Mouse (Mus musculus) hindbrain, embryonic 16.5 days (tissue): Measurements from ENCODE around the gene Parp3. TPM values are rescaled to one million over a fixed set of nuclear protein-coding genes. Genes with fewer than 3 reads are reported as not detected.

Source experiments
- ATAC-seq: fragments of 200-750 bp; cut with Nextera tagmentation; 2 replicates; pipeline ENCODE4 v1.8.0; 2017; ENCODE audit warnings: moderate TSS enrichment, moderate library complexity
- H3K27ac ChIP-seq: fragments of 300-500 bp; sonication (generic); 2 replicates; pipeline ENCODE4 v1.5.1; 2014; ENCODE audit warnings: low read depth, mild to moderate bottlenecking, control low read depth, low read length, moderate library complexity
- H3K27me3 ChIP-seq: fragments of 300-500 bp; sonication (generic); replicated peaks from 2 replicates; pipeline ENCODE4 v1.6.1; 2014; ENCODE audit warnings: low read length; ENCODE audit not compliant: control insufficient read depth, insufficient read depth
- H3K36me3 ChIP-seq: fragments of 300-500 bp; sonication (generic); 2 replicates; pipeline ENCODE4 v1.6.1; 2014; ENCODE audit warnings: mild to moderate bottlenecking, low read length, moderate library complexity, mixed read lengths; ENCODE audit not compliant: control insufficient read depth, insufficient read depth
- H3K4me1 ChIP-seq: fragments of 300-500 bp; sonication (generic); 2 replicates; pipeline ENCODE4 v1.6.1; 2014; ENCODE audit warnings: low read depth, low read length; ENCODE audit not compliant: control insufficient read depth, insufficient read depth
- H3K4me2 ChIP-seq: fragments of 300-500 bp; sonication (generic); 2 replicates; pipeline ENCODE4 v1.6.1; 2014; ENCODE audit warnings: mild to moderate bottlenecking, low read length, control low read depth, moderate library complexity
- H3K4me3 ChIP-seq: fragments of 300-500 bp; sonication (generic); 2 replicates; pipeline ENCODE4 v1.5.1; 2014; ENCODE audit warnings: mild to moderate bottlenecking, low read length, control low read depth, moderate library complexity
- H3K9ac ChIP-seq: fragments of 300-500 bp; sonication (generic); 2 replicates; pipeline ENCODE4 v1.6.1; 2014; ENCODE audit warnings: low read depth, mild to moderate bottlenecking, control low read depth, low read length, moderate library complexity
- H3K9me3 ChIP-seq: fragments of 300-500 bp; sonication (generic); 2 replicates; pipeline ENCODE4 v1.6.1; 2014; ENCODE audit warnings: mild to moderate bottlenecking, low read length, moderate library complexity; ENCODE audit not compliant: control insufficient read depth
- WGBS: fragments of 180-500 bp; shearing (Covaris S2); extraction: QIAGEN DNeasy Blood & Tissue Kit; methylation state at CpG from one replicate; pipeline ENCODE4 v1.1.7; 2014; 5-methylcytosine and 5-hydroxymethylcytosine counted together
- polyA plus RNA-seq: library from polyadenylated mRNA; unstranded; fragments of >200 nt; fragmentation: Nextera tagmentation; extraction: Ambion mirVana; gene quantifications from 2 replicates; pipeline ENCODE4 v1.2.1, GENCODE M21; 2015

Parp3 gene
- polyA plus RNA-seq, 1 experiment from 2014 or later: 1.3 TPM

DNA sequence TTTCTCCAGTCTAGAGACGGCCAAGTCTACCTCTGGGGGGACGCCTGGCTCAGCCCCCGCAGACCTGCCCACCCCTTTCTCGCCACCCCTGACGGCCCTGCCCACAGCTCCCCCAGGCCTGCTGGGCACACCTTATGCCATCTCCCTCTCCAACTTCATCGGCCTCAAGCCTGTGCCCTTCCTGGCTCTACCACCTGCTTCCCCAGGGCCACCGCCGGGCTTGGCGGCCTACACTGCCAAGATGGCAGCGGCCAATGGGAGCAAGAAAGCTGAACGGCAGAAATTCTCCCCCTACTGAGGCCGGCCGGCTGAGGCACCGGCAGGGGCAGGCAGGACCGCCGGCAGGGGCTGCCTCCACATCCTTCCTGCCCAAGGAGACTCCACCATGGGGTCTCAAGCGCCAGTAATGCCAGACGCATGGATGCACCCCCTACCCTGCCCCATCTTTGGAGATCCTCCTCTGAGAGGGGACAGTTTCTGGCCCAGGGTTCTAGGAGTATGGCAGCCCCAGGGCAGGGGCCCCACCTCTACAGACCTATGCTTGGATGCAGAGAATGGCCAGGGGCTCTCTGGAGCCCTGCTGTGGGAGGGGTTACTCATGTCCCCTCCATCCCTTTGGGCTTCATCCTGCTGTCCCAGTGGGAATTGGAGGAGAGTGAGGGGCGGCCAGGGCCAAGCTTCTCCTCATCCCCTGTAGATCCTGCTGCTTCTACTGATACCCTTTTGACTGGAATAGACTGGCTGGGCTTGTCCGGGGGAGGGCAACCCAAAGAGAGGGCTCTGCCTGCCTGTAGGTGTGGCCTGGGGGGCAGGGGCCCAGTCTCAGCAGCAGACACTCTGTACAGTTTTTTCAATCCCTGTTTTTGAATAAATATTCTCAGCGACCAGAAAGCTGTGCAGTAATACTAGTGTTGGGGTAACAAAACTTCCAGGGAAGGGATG, 13.4 kb downstream of the Parp3 start:
- Histone ChIP-seq H3K27me3 (no peaks in the 10 kb centered on the region), H3K9me3 (no peaks in the 10 kb centered on the region), H3K4me1 (peaks cover 23% of the 10 kb centered on the region), H3K27ac (no peak overlapping the region), H3K4me3 (no peak overlapping the region), H3K4me2 (no peak overlapping the region), H3K36me3 (peaks cover 23% of the 10 kb centered on the region), H3K9ac (peak overlapping the region; percentile 35; the same call in 1 of the 2 replicates)
- 73% methylated on average over 21 of the region's 21 CpGs for WGBS
- ATAC-seq: no peak

DNA sequence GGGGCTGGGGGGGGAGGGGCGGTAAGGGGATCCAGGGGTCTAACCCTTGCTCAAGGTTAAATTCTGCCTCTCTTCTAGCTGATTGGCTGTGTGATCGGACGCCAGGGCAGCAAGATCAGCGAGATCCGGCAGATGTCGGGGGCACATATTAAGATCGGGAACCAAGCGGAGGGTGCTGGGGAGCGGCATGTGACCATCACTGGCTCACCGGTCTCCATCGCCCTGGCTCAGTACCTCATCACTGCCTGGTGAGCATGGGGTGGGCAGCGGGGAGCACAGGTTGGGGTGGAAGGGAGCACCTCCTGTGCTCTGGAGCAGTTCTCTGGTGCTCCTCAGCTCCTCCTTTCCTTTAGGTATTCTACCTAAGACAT, 14.3 kb downstream of the Parp3 start:
- no peak overlapping the region for H3K4me3 ChIP-seq
- no peaks in the 10 kb centered on the region for H3K9me3 ChIP-seq
- H3K27ac ChIP-seq: no peak overlapping the region
- 86% methylated on average over 12 of the region's 12 CpGs for WGBS
- H3K9ac ChIP-seq: no peak overlapping the region
- H3K36me3 ChIP-seq: peaks cover 23% of the 10 kb centered on the region
- no peak for ATAC-seq
- H3K27me3 ChIP-seq: no peaks in the 10 kb centered on the region
- peaks cover 32% of the 10 kb centered on the region for H3K4me1 ChIP-seq
- no peak overlapping the region for H3K4me2 ChIP-seq

DNA sequence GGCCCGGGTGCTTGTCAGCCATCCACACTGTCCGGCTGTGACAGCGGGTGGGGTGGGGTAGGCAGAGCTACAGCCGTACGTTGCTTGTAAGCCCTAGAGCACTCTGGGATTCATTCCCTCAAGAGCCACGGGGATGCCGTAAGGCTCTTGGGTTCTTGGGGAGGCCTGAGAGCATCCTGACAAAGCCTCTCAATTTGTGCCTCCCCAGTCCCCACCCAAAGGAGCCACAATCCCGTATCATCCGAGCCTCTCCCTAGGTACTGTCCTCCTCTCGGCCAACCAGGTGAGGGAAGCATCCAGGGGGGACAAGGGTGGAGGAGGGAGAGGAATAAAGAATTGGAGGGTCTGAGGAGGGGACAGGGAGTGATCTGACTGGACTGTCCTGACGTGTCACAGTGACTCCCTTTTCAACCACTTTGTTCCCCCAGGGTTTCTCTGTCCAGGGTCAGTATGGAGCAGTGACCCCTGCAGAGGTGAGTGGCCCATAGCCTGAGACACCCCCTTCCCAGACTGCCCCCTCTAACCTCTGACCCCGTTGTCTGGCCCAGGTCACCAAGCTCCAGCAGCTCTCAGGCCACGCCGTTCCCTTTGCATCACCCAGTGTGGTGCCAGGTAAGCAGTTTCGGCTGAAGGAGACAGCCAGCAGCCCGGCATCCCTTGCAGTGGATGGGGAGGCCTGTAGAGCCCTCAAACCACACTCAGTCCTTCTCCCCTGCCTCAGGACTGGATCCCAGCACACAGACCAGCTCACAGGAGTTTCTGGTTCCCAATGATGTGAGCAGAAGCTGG, 14.9 kb downstream of the Parp3 start:
- Histone ChIP-seq H3K4me2 (no peak overlapping the region), H3K4me1 (peaks cover 38% of the 10 kb centered on the region), H3K9ac (no peak overlapping the region), H3K27ac (no peak overlapping the region), H3K4me3 (no peak overlapping the region), H3K27me3 (no peaks in the 10 kb centered on the region), H3K9me3 (no peaks in the 10 kb centered on the region), H3K36me3 (peaks cover 23% of the 10 kb centered on the region)
- WGBS: 87% methylated on average over 16 of the region's 16 CpGs
- ATAC-seq: no peak

DNA sequence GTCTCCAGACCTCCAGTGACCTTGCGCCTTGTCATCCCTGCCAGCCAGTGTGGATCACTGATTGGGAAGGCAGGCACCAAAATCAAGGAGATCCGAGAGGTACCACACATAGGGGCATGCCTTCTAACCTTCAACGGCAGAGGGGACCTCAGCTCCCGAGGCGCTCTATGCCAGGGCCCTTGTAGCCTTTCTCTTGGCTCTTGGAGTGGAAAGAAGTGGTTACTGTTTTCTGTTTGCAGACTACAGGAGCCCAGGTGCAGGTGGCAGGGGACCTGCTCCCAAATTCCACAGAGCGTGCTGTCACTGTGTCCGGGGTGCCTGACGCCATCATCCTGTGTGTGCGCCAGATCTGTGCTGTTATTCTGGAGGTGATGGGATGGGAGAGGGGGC, 15.7 kb downstream of the Parp3 start:
- no peaks in the 10 kb centered on the region for H3K27me3 ChIP-seq
- H3K4me2 ChIP-seq: no peak overlapping the region
- no peak overlapping the region for H3K4me3 ChIP-seq
- H3K9me3 ChIP-seq: no peaks in the 10 kb centered on the region
- no peak overlapping the region for H3K9ac ChIP-seq
- 91% methylated on average over 9 of the region's 9 CpGs for WGBS
- no peak overlapping the region for H3K27ac ChIP-seq
- H3K36me3 ChIP-seq: peaks cover 23% of the 10 kb centered on the region
- peaks cover 45% of the 10 kb centered on the region for H3K4me1 ChIP-seq
- no peak for ATAC-seq

DNA sequence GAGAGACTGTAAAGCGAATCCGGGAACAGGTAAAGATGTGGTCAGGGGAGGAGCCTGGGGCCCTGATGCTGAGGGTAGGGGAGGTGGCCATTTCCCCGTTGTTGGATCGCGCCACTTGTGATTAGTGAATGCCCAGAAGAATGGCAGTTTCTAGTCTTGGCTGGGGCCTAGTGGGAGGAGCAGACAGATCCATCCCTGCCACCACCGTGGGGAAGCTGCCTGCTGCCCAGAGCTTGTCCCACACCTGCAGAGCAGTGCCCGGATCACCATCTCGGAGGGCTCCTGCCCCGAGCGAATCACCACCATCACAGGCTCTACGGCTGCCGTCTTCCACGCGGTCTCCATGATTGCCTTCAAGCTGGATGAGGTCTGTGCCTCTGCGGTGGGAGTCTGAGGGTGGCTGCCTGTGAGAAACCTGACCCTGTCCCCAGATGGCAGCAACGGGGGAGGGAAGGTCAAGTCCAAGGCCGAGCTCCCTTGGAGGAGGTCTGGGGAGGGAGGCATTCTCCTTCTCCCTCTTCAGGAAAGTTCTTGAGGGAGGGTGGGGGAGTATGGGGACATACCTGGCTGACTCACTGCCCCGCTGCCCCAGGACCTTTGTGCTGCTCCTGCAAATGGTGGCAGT, 16.2 kb downstream of the Parp3 start:
- ATAC-seq: no peak
- Histone ChIP-seq H3K4me3 (no peak overlapping the region), H3K27me3 (no peaks in the 10 kb centered on the region), H3K9me3 (no peaks in the 10 kb centered on the region), H3K4me1 (peaks cover 45% of the 10 kb centered on the region), H3K27ac (no peak overlapping the region), H3K4me2 (no peak overlapping the region), H3K36me3 (peaks cover 23% of the 10 kb centered on the region), H3K9ac (no peak overlapping the region)
- WGBS: 74% methylated on average over 18 of the region's 18 CpGs

DNA sequence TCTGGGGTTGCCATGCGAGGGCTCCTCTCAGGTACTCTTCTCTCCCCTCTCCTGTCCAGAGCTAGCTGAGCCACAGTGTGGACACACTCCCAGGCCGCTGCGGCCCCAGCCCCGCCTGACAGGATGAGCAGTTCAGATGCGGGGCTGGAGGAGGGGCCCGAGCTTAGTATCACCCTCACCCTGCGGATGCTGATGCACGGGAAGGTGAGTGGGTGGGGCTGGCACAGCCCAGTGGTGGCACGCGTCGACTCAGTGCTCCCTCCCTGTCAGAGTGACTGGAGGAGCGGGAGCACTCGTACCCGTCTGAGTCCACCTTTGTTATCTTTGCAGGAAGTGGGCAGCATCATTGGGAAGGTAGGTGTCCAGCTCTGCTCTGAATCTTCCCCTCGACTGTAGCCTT, 16.8 kb downstream of the Parp3 start:
- Histone ChIP-seq H3K36me3 (peaks cover 23% of the 10 kb centered on the region), H3K4me3 (no peak overlapping the region), H3K9me3 (no peaks in the 10 kb centered on the region), H3K4me1 (peaks cover 46% of the 10 kb centered on the region), H3K4me2 (no peak overlapping the region), H3K27ac (no peak overlapping the region), H3K27me3 (no peaks in the 10 kb centered on the region), H3K9ac (no peak overlapping the region)
- WGBS: 79% methylated on average over 15 of the region's 15 CpGs
- no peak for ATAC-seq

DNA sequence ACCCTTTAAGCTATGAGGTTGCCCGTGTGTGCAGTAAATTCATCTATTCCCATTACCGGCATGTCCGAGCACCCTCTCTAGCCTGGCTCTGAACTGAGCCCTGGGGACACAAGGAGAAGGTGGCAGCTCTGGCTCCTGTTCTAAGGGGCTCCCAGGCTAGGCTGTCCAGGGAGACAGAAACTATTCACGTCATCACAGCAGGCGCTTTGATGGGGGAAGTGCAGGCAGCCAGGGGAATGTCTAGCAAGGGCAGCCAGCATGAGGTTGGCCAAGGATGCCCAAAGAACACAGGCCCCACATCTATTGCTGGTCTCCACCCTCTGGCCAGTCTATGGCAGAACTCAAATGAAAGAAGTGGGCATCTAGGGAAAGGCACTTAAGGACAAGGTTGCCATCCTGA, 18.8 kb downstream of the Parp3 start:
- H3K27me3 ChIP-seq: no peaks in the 10 kb centered on the region
- H3K4me2 ChIP-seq: no peak overlapping the region
- H3K27ac ChIP-seq: 0 out of 2 replicates have a peak overlapping the region, but pooled peaks have one; percentile 24
- ATAC-seq: no peak
- no peaks in the 10 kb centered on the region for H3K9me3 ChIP-seq
- H3K4me3 ChIP-seq: no peak overlapping the region
- H3K36me3 ChIP-seq: peaks cover 13% of the 10 kb centered on the region
- WGBS: 44% methylated on average over 5 of the region's 5 CpGs
- H3K9ac ChIP-seq: peak overlapping the region; percentile 14; the same call in 1 of the 2 replicates
- H3K4me1 ChIP-seq: peaks cover 43% of the 10 kb centered on the region

DNA sequence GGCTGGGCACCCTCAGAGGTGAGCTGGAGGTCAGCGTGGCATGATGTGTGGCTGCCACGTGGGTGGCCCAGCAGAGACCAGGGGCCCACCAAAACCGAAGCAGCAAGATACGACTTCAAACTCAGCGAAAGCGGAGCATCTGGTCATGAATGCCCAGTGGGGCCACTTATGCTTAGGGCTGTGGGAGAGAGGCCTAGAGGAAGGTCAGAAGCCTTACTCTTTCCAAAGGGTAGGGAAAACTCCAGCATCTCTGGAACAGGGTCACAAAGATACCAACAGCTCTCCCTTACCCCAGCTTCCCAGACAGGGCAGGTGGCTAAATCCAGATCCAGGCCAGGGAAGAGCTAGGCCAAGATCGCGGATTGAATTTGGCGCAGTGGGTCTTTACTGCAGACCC, 19.6 kb downstream of the Parp3 start:
- H3K9ac ChIP-seq: peak overlapping the region; percentile 93
- no peaks in the 10 kb centered on the region for H3K27me3 ChIP-seq
- 33% methylated on average over 9 of the region's 9 CpGs for WGBS
- no peak for ATAC-seq
- no peaks in the 10 kb centered on the region for H3K9me3 ChIP-seq
- peak overlapping the region; percentile 73; the same call in 1 of the 2 replicates for H3K4me3 ChIP-seq
- H3K27ac ChIP-seq: peak overlapping the region; percentile 62
- peaks cover 8% of the 10 kb centered on the region for H3K36me3 ChIP-seq
- peak overlapping the region; percentile 62 for H3K4me2 ChIP-seq
- H3K4me1 ChIP-seq: peaks cover 49% of the 10 kb centered on the region
